Mouse (Mus musculus): ENCODE data around the gene Ucp2. TPM values are rescaled to one million over a fixed set of nuclear protein-coding genes. Genes with fewer than 3 reads are reported as not detected.
A peak's percentile ranks its signal among the peaks of the same experiment; 100 is the strongest.

Gene Ucp2
- polyA plus RNA-seq, 1 experiment = 172 TPM

DNA sequence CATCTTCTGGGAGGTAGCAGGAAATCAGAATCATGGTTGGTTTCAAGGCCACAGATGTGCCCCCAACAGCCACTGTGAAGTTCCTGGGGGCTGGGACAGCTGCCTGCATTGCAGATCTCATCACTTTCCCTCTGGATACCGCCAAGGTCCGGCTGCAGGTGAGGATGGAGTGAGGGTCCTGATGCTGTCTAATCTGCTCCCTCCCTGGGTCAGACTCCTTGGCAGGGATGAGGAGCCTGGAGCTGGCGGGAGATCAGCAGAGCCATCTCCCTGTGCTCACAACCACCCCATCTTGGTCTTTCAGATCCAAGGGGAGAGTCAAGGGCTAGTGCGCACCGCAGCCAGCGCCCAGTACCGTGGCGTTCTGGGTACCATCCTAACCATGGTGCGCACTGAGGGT lies 3.7 kb downstream of the Ucp2 start:
- H3K27me3 ChIP-seq (replicated peaks; ENCODE audit: control insufficient read depth, insufficient read depth, low read length) = no peaks in the 10 kb centered on the region
- no peaks in the 10 kb centered on the region for H3K36me3 ChIP-seq (ENCODE audit: control insufficient read depth, insufficient read depth, low read length)
- no peaks in the 10 kb centered on the region; the same call in 1 of the 2 replicates for H3K4me1 ChIP-seq (ENCODE audit: control insufficient read depth, insufficient read depth, low read length)
- 98% methylated on average over 9 of the region's 9 CpGs for WGBS
- H3K27ac ChIP-seq (ENCODE audit: insufficient read depth, low read depth, low read length) = no peak overlapping the region
- DNase-seq = no peak
- H3K4me3 ChIP-seq (ENCODE audit: insufficient read depth, low read depth, low read length) = no peak overlapping the region
- TF ChIP-seq POLR2A (IDR thresholded peaks at IDR 0.05; ENCODE audit: low read depth, low read length) (no peak), CTCF (conservative IDR thresholded peaks at IDR 0.05; ENCODE audit: insufficient read depth, insufficient read length, low read depth, low read length) (no peak)

DNA sequence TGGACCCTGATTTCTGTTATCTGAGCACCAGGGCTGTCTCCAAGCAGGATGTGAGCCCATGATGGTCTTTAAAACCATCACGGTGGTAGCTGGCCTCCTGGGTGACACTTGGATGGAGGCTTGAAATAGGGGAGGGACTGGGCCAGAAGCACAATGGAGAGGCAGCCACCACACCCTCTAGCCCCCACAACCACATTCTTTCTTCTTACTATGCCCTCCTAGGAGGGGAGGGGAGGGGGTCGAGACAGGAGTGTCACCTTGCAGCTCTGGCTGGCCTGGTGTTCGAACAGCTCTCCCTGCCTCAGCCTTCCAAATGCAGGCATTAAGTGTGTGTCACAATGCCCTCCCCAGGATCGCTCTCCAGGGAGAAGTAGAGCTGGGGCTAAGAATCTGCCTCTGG lies 4.3 kb downstream of the Ucp2 start:
- Histone ChIP-seq H3K4me1 (ENCODE audit: control insufficient read depth, insufficient read depth, low read length) (no peaks in the 10 kb centered on the region; the same call in 1 of the 2 replicates), H3K4me3 (ENCODE audit: insufficient read depth, low read depth, low read length) (no peak overlapping the region), H3K27ac (ENCODE audit: insufficient read depth, low read depth, low read length) (no peak overlapping the region), H3K27me3 (replicated peaks; ENCODE audit: control insufficient read depth, insufficient read depth, low read length) (no peaks in the 10 kb centered on the region), H3K36me3 (ENCODE audit: control insufficient read depth, insufficient read depth, low read length) (no peaks in the 10 kb centered on the region)
- no peak for DNase-seq
- 77% methylated on average over 4 of the region's 4 CpGs for WGBS
- TF ChIP-seq POLR2A (IDR thresholded peaks at IDR 0.05; ENCODE audit: low read depth, low read length) (no peak), CTCF (conservative IDR thresholded peaks at IDR 0.05; ENCODE audit: insufficient read depth, insufficient read length, low read depth, low read length) (no peak)

DNA sequence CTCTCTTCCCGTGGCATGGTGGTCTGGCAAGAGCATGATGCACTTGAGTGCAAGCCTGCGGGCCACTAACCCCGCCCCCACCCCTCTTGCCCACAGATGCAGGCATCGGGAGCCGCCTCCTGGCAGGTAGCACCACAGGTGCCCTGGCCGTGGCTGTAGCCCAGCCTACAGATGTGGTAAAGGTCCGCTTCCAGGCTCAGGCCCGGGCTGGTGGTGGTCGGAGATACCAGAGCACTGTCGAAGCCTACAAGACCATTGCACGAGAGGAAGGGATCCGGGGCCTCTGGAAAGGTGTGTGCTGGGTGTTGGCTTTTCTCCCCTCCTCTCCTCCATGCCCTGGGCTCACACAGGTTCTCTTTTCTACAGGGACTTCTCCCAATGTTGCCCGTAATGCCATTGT lies 4.8 kb downstream of the Ucp2 start:
- TF ChIP-seq POLR2A (IDR thresholded peaks at IDR 0.05; ENCODE audit: low read depth, low read length) (no peak), CTCF (conservative IDR thresholded peaks at IDR 0.05; ENCODE audit: insufficient read depth, insufficient read length, low read depth, low read length) (no peak)
- WGBS = 91% methylated on average over 13 of the region's 13 CpGs
- H3K27ac ChIP-seq (ENCODE audit: insufficient read depth, low read depth, low read length) = no peak overlapping the region

DNA sequence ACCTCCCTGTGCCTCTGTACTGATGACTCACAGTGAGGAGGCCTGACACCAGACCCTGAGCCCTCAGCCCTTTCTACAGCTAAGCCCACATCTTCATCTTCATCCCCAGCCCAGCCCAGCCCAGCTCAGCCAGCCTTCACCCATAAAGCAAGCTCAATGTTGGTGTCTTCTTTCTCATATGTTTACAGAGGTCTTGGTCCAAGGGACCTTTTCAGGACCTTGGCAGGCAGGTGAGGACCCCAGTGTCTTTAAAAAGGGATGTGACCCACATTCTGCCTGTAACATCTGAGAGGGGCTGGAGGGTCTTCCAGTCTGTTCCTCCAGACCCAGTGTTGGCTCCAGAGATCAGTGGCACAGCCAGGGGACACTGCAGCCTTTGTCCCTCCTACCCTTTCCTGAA lies 6.3 kb downstream of the Ucp2 start:
- no peak for DNase-seq
- TF ChIP-seq CTCF (conservative IDR thresholded peaks at IDR 0.05; ENCODE audit: insufficient read depth, insufficient read length, low read depth, low read length) (no peak), POLR2A (IDR thresholded peaks at IDR 0.05; ENCODE audit: low read depth, low read length) (no peak)
- no peaks in the 10 kb centered on the region; the same call in 1 of the 2 replicates for H3K4me1 ChIP-seq (ENCODE audit: control insufficient read depth, insufficient read depth, low read length)
- H3K27ac ChIP-seq (ENCODE audit: insufficient read depth, low read depth, low read length) = no peak overlapping the region
- H3K36me3 ChIP-seq (ENCODE audit: control insufficient read depth, insufficient read depth, low read length) = no peaks in the 10 kb centered on the region
- no peaks in the 10 kb centered on the region for H3K27me3 ChIP-seq (replicated peaks; ENCODE audit: control insufficient read depth, insufficient read depth, low read length)
- no peak overlapping the region for H3K4me3 ChIP-seq (ENCODE audit: insufficient read depth, low read depth, low read length)

More for the DNA sequence above, 4.8 kb downstream of the Ucp2 start:
- Histone ChIP-seq H3K27me3 (replicated peaks; ENCODE audit: control insufficient read depth, insufficient read depth, low read length) (no peaks in the 10 kb centered on the region), H3K4me1 (ENCODE audit: control insufficient read depth, insufficient read depth, low read length) (no peaks in the 10 kb centered on the region; the same call in 1 of the 2 replicates), H3K36me3 (ENCODE audit: control insufficient read depth, insufficient read depth, low read length) (no peaks in the 10 kb centered on the region), H3K4me3 (ENCODE audit: insufficient read depth, low read depth, low read length) (no peak overlapping the region)
- DNase-seq = no peak

DNA sequence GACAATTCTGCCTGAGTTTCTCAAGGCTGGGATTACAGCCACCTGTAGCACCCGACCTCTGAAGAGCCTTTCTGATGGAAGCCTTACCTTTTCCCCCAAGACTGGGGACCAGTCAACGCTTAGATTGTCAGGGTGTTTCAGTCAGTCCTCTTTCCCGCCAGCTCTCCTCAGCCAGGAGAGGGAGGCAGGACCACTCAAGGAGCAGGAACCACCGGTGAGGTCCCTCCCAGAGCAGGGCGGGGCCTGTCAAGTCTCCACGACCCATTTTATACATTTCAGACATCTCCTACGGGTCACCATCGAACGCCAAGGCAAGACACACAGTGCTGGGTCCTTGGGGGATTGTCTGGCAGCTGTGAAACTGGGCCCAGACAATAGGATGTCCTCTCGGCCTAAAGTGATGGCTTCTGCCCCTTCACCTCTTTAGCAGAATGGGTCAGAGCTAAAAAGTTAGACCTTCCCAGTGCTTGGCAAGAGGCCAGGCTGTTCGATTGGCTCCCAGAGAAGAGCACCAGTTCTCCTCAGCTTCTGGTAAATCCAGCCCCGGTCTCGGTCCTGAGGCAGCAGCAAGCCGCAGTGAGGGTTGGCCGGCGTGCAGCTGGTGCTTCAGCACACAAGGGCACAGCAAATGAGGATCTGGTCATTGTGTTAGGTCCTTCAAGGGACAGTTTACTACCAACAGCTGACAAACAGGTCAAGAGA lies 7.3 kb downstream of the Ucp2 start:
- H3K4me1 ChIP-seq (ENCODE audit: control insufficient read depth, insufficient read depth, low read length) = no peaks in the 10 kb centered on the region
- no peak for TF ChIP-seq CTCF (conservative IDR thresholded peaks at IDR 0.05; ENCODE audit: insufficient read depth, insufficient read length, low read depth, low read length)
- TF ChIP-seq POLR2A (IDR thresholded peaks at IDR 0.05; ENCODE audit: low read depth, low read length) = no peak
- no peaks in the 10 kb centered on the region for H3K27me3 ChIP-seq (replicated peaks; ENCODE audit: control insufficient read depth, insufficient read depth, low read length)
- 70% methylated on average over 16 of the region's 16 CpGs for WGBS
- no peak overlapping the region for H3K27ac ChIP-seq (ENCODE audit: insufficient read depth, low read depth, low read length)
- DNase-seq = peak; percentile 15
- no peaks in the 10 kb centered on the region for H3K36me3 ChIP-seq (ENCODE audit: control insufficient read depth, insufficient read depth, low read length)
- no peak overlapping the region for H3K4me3 ChIP-seq (ENCODE audit: insufficient read depth, low read depth, low read length)

DNA sequence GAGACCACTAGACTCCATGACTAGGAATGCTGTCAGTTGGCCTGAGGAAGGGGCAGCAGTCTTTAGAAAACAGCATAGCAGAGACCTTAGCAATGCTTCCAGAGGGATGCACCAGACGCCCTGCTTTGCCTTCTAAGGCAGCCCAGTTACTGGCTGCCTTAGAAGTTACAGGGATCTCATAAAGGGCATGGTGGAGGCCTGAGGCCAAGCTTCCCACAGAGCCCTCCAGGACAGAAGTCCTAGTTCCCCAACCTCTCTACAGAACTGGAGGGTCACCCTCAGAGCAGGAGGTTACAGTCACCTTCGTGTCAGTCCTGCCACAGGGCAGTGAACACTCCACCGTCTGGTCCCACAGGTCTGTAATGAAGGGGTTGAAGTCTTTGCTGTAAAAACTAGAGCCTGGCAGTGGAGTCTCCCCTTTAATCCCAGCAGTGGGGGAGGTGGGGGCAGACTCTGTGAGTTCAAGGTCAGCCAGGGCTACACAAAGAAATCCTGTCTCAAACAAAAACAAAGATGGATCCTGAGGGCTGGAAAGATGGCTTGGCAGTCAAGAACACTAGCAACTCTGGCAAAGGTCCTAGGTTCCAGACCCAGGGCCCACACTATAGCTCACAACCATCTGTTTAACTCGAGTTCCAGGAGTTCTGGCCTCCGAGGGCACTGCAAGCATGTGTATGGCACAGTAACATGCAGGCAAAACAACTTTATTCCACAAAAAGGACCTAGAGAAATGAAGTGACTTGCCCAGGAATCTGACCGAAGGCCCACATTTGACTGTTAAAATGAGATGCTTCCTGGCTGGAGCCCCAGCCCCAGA lies 8.1 kb downstream of the Ucp2 start:
- no peaks in the 10 kb centered on the region for H3K27me3 ChIP-seq (replicated peaks; ENCODE audit: control insufficient read depth, insufficient read depth, low read length)
- H3K36me3 ChIP-seq (ENCODE audit: control insufficient read depth, insufficient read depth, low read length) = no peaks in the 10 kb centered on the region
- no peak for TF ChIP-seq POLR2A (IDR thresholded peaks at IDR 0.05; ENCODE audit: low read depth, low read length)
- no peak for TF ChIP-seq CTCF (conservative IDR thresholded peaks at IDR 0.05; ENCODE audit: insufficient read depth, insufficient read length, low read depth, low read length)
- 65% methylated on average over 6 of the region's 6 CpGs for WGBS
- H3K27ac ChIP-seq (ENCODE audit: insufficient read depth, low read depth, low read length) = no peak overlapping the region
- no peaks in the 10 kb centered on the region for H3K4me1 ChIP-seq (ENCODE audit: control insufficient read depth, insufficient read depth, low read length)
- no peak for DNase-seq
- no peak overlapping the region for H3K4me3 ChIP-seq (ENCODE audit: insufficient read depth, low read depth, low read length)

DNA sequence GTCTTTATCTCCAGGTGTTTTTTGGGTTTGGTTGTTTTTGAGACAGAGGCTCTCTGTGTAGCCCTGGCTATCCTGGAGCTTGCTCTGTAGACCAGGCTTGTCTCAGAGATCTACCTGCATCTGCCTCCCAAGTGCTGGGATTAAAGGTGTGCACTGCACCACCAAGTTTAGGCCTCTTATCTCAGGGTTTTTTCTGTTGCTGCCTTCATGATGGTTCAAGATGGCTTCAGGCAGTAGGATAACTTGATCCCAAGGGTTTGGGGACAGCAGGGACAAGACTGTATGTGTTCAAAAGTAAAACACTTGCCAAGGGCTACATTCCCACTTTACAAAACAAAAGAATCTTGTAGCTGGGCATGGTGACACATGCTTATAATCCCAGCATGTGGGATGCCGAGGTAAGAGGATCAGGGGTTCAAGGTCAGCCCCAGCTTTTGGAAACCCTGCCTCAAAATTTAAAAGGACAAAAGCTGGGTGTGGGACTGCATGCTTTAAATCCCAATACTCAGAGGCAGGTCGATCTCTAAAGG lies 8.8 kb downstream of the Ucp2 start:
- no peaks in the 10 kb centered on the region for H3K27me3 ChIP-seq (replicated peaks; ENCODE audit: control insufficient read depth, insufficient read depth, low read length)
- H3K36me3 ChIP-seq (ENCODE audit: control insufficient read depth, insufficient read depth, low read length) = no peaks in the 10 kb centered on the region
- DNase-seq = no peak
- TF ChIP-seq POLR2A (IDR thresholded peaks at IDR 0.05; ENCODE audit: low read depth, low read length) (no peak), CTCF (conservative IDR thresholded peaks at IDR 0.05; ENCODE audit: insufficient read depth, insufficient read length, low read depth, low read length) (no peak)
- H3K27ac ChIP-seq (ENCODE audit: insufficient read depth, low read depth, low read length) = no peak overlapping the region
- WGBS = 40% methylated on average over 2 of the region's 2 CpGs
- no peaks in the 10 kb centered on the region for H3K4me1 ChIP-seq (ENCODE audit: control insufficient read depth, insufficient read depth, low read length)
- H3K4me3 ChIP-seq (ENCODE audit: insufficient read depth, low read depth, low read length) = no peak overlapping the region
